Mouse (Mus musculus): ENCODE results near the gene Ttc8. TPM values are rescaled to one million over a fixed set of nuclear protein-coding genes. Genes with fewer than 3 reads are reported as not detected.

The Ttc8 gene
- polyA plus RNA-seq, 1 experiment from 2014 or later = 9.9 TPM

- Histone ChIP-seq H3K27me3 (ENCODE audit: control insufficient read depth, insufficient read depth, low read length) (no peaks in the 10 kb centered on the region), H3K9ac (ENCODE audit: low read length) (no peak overlapping the region), H3K36me3 (ENCODE audit: control insufficient read depth, insufficient read depth, low read length) (no peaks in the 10 kb centered on the region), H3K4me1 (replicated peaks; ENCODE audit: control insufficient read depth, insufficient read depth) (no peaks in the 10 kb centered on the region), H3K27ac (replicated peaks) (no peak overlapping the region), H3K9me3 (ENCODE audit: control insufficient read depth, low read length) (no peaks in the 10 kb centered on the region), H3K4me2 (replicated peaks; ENCODE audit: low read depth) (no peak overlapping the region), H3K4me3 (ENCODE audit: low read depth, low read length) (no peak overlapping the region)
- no peak for TF ChIP-seq EP300 (optimal IDR thresholded peaks at IDR 0.05)
- no peak for TF ChIP-seq CTCF (IDR thresholded peaks at IDR 0.05; ENCODE audit: low read depth)
- WGBS = 90% methylated on average over 3 of the region's 3 CpGs
- DNase-seq (ENCODE audit: low spot score) (no peak), ATAC-seq (ENCODE audit: low FRiP score, low TSS enrichment) (no peak)
Observed at GRCm38 (mm10) chr12:98981081-98981480, 60.7 kb downstream of the Ttc8 start.

GRCm38 (mm10) chr12:98984785-98985184, 64.4 kb downstream of the Ttc8 start:
- H3K4me2 ChIP-seq (replicated peaks; ENCODE audit: low read depth) = no peak overlapping the region
- no peaks in the 10 kb centered on the region for H3K9me3 ChIP-seq (ENCODE audit: control insufficient read depth, low read length)
- H3K4me1 ChIP-seq (replicated peaks; ENCODE audit: control insufficient read depth, insufficient read depth) = no peaks in the 10 kb centered on the region
- 82% methylated on average over 2 of the region's 2 CpGs for WGBS
- no peak overlapping the region for H3K27ac ChIP-seq (replicated peaks)
- no peak for TF ChIP-seq CTCF (IDR thresholded peaks at IDR 0.05; ENCODE audit: low read depth)
- TF ChIP-seq EP300 (optimal IDR thresholded peaks at IDR 0.05) = no peak
- H3K4me3 ChIP-seq (ENCODE audit: low read depth, low read length) = no peak overlapping the region
- no peak for DNase-seq (ENCODE audit: low spot score)
- no peak for ATAC-seq (ENCODE audit: low FRiP score, low TSS enrichment)
- no peaks in the 10 kb centered on the region for H3K36me3 ChIP-seq (ENCODE audit: control insufficient read depth, insufficient read depth, low read length)
- no peak overlapping the region for H3K9ac ChIP-seq (ENCODE audit: low read length)
- no peaks in the 10 kb centered on the region for H3K27me3 ChIP-seq (ENCODE audit: control insufficient read depth, insufficient read depth, low read length)

GRCm38 (mm10) chr12:98991076-98991829, 70.9 kb downstream of the Ttc8 start:
- H3K36me3 ChIP-seq (ENCODE audit: control insufficient read depth, insufficient read depth, low read length) = no peaks in the 10 kb centered on the region
- TF ChIP-seq CTCF (IDR thresholded peaks at IDR 0.05; ENCODE audit: low read depth) (no peak), EP300 (optimal IDR thresholded peaks at IDR 0.05) (no peak)
- whole genome bisulfite sequencing = 43% methylated on average over 2 of the region's 2 CpGs
- H3K27ac ChIP-seq (replicated peaks) = no peak overlapping the region
- no peak overlapping the region for H3K4me2 ChIP-seq (replicated peaks; ENCODE audit: low read depth)
- ATAC-seq (ENCODE audit: low FRiP score, low TSS enrichment) (no peak), DNase-seq (ENCODE audit: low spot score) (no peak)
- H3K4me1 ChIP-seq (replicated peaks; ENCODE audit: control insufficient read depth, insufficient read depth) = no peaks in the 10 kb centered on the region
- no peaks in the 10 kb centered on the region for H3K27me3 ChIP-seq (ENCODE audit: control insufficient read depth, insufficient read depth, low read length)
- H3K9ac ChIP-seq (ENCODE audit: low read length) = no peak overlapping the region
- no peaks in the 10 kb centered on the region for H3K9me3 ChIP-seq (ENCODE audit: control insufficient read depth, low read length)
- H3K4me3 ChIP-seq (ENCODE audit: low read depth, low read length) = no peak overlapping the region

GRCm38 (mm10) chr12:98991830-98992216, 71.4 kb downstream of the Ttc8 start:
- Histone ChIP-seq H3K9ac (ENCODE audit: low read length) (no peak overlapping the region), H3K4me3 (ENCODE audit: low read depth, low read length) (no peak overlapping the region), H3K9me3 (ENCODE audit: control insufficient read depth, low read length) (no peaks in the 10 kb centered on the region), H3K4me2 (replicated peaks; ENCODE audit: low read depth) (no peak overlapping the region), H3K27ac (replicated peaks) (no peak overlapping the region), H3K4me1 (replicated peaks; ENCODE audit: control insufficient read depth, insufficient read depth) (no peaks in the 10 kb centered on the region), H3K27me3 (ENCODE audit: control insufficient read depth, insufficient read depth, low read length) (no peaks in the 10 kb centered on the region), H3K36me3 (ENCODE audit: control insufficient read depth, insufficient read depth, low read length) (no peaks in the 10 kb centered on the region)
- 77% methylated on average over 3 of the region's 3 CpGs for WGBS
- TF ChIP-seq EP300 (optimal IDR thresholded peaks at IDR 0.05) (no peak), CTCF (IDR thresholded peaks at IDR 0.05; ENCODE audit: low read depth) (no peak)
- DNase-seq (ENCODE audit: low spot score) (no peak), ATAC-seq (ENCODE audit: low FRiP score, low TSS enrichment) (no peak)

- Histone ChIP-seq H3K36me3 (ENCODE audit: control insufficient read depth, insufficient read depth, low read length) (no peaks in the 10 kb centered on the region), H3K9ac (ENCODE audit: low read length) (no peak overlapping the region), H3K4me2 (replicated peaks; ENCODE audit: low read depth) (no peak overlapping the region), H3K9me3 (ENCODE audit: control insufficient read depth, low read length) (no peaks in the 10 kb centered on the region), H3K27me3 (ENCODE audit: control insufficient read depth, insufficient read depth, low read length) (no peaks in the 10 kb centered on the region), H3K27ac (replicated peaks) (no peak overlapping the region), H3K4me3 (ENCODE audit: low read depth, low read length) (no peak overlapping the region), H3K4me1 (replicated peaks; ENCODE audit: control insufficient read depth, insufficient read depth) (no peaks in the 10 kb centered on the region)
- WGBS = 72% methylated on average over 2 of the region's 2 CpGs
- TF ChIP-seq EP300 (optimal IDR thresholded peaks at IDR 0.05) (no peak), CTCF (IDR thresholded peaks at IDR 0.05; ENCODE audit: low read depth) (no peak)
- ATAC-seq (ENCODE audit: low FRiP score, low TSS enrichment) (no peak), DNase-seq (ENCODE audit: low spot score) (no peak)
Observed at GRCm38 (mm10) chr12:98993736-98994135, 73.4 kb downstream of the Ttc8 start.

- Histone ChIP-seq H3K4me1 (replicated peaks; ENCODE audit: control insufficient read depth, insufficient read depth) (no peaks in the 10 kb centered on the region), H3K9ac (ENCODE audit: low read length) (no peak overlapping the region), H3K9me3 (ENCODE audit: control insufficient read depth, low read length) (no peaks in the 10 kb centered on the region), H3K27ac (replicated peaks) (no peak overlapping the region), H3K4me2 (replicated peaks; ENCODE audit: low read depth) (no peak overlapping the region), H3K27me3 (ENCODE audit: control insufficient read depth, insufficient read depth, low read length) (no peaks in the 10 kb centered on the region), H3K36me3 (ENCODE audit: control insufficient read depth, insufficient read depth, low read length) (no peaks in the 10 kb centered on the region), H3K4me3 (ENCODE audit: low read depth, low read length) (no peak overlapping the region)
- DNase-seq (ENCODE audit: low spot score) (no peak), ATAC-seq (ENCODE audit: low FRiP score, low TSS enrichment) (no peak)
- no peak for TF ChIP-seq EP300 (optimal IDR thresholded peaks at IDR 0.05)
- no peak for TF ChIP-seq CTCF (IDR thresholded peaks at IDR 0.05; ENCODE audit: low read depth)
- 57% methylated on average over 3 of the region's 3 CpGs for WGBS
Observed at GRCm38 (mm10) chr12:98994366-98994765, 74.0 kb downstream of the Ttc8 start.

Data from stomach, postnatal 0 days (tissue).